Mouse (Mus musculus): ENCODE measurements around the gene Inpp5b. TPM values are rescaled to one million over a fixed set of nuclear protein-coding genes. Genes with fewer than 3 reads are reported as not detected.

Gene Inpp5b
- polyA plus RNA-seq, 1 experiment from 2014 or later = 34.0 TPM

GRCm38 (mm10) chr4:124738013-124738412 is 3.6 kb upstream of the Inpp5b start:
- H3K4me3 ChIP-seq (ENCODE audit: low read depth, low read length) = no peak overlapping the region
- no peak for DNase-seq
- H3K9me3 ChIP-seq (ENCODE audit: low read depth, low read length) = no peaks in the 10 kb centered on the region
- ATAC-seq (ENCODE audit: insufficient read depth) = no peak
- no peaks in the 10 kb centered on the region for H3K27me3 ChIP-seq (ENCODE audit: insufficient read depth, low read length)
- H3K4me1 ChIP-seq (ENCODE audit: insufficient read depth) = no peaks in the 10 kb centered on the region
- WGBS = 50% methylated on average over 4 of the region's 4 CpGs
- H3K9ac ChIP-seq = no peak overlapping the region
- TF ChIP-seq CTCF (IDR thresholded peaks at IDR 0.05; ENCODE audit: low read depth) = no peak
- H3K27ac ChIP-seq (ENCODE audit: low read depth) = no peak overlapping the region
- no peak overlapping the region for H3K4me2 ChIP-seq
- peaks cover 7% of the 10 kb centered on the region for H3K36me3 ChIP-seq (ENCODE audit: insufficient read depth)

DNA sequence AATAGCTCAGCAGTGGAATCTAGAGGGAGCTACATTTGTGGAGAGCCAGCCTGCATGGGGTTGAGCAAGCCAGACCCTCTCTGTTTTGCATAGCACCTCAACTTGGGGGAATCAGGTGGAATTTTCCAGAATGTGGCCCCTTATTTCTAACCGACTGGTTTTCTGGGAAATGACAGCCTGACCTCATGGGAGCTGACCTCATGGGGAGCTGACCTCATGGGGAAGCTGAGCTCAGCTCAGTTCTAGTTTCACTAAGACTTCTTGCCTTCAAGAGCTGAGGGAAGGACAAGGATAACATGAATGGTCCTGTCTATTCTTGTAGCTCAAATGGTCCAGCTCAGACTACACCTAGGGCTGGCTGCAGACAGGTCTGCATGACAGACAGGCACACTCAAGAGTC is 2.9 kb upstream of the Inpp5b start:
- ATAC-seq (ENCODE audit: insufficient read depth) (no peak), DNase-seq (no peak)
- Histone ChIP-seq H3K27me3 (ENCODE audit: insufficient read depth, low read length) (no peaks in the 10 kb centered on the region), H3K27ac (ENCODE audit: low read depth) (no peak overlapping the region), H3K4me3 (ENCODE audit: low read depth, low read length) (no peak overlapping the region), H3K36me3 (ENCODE audit: insufficient read depth) (peaks cover under 1% of the 10 kb centered on the region; the same call in 1 of the 2 replicates), H3K9ac (no peak overlapping the region), H3K4me1 (ENCODE audit: insufficient read depth) (no peaks in the 10 kb centered on the region), H3K4me2 (no peak overlapping the region), H3K9me3 (ENCODE audit: low read depth, low read length) (no peaks in the 10 kb centered on the region)
- WGBS = 63% methylated on average over 1 of the region's 1 CpGs
- TF ChIP-seq CTCF (IDR thresholded peaks at IDR 0.05; ENCODE audit: low read depth) = no peak

DNA sequence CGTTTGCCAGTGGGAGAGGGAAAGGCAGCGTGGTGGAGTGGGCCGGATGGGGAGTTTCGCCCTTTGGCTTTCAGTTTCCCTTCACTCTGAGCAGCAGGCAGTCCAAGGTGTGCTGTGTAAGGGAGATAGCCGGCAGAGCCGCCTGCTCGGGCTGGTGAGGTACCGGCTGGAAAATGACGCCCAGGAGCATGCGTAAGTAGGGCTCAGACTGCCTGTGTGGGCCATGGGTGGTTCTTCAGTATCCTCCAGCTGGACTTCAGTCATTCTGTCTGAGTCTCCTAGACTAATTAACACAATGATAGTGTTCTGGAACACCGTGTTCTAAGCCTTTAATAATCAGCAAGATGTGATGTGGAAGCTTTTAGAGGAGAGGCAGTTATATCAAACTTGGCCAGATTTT is 1.2 kb downstream of the Inpp5b start:
- H3K9ac ChIP-seq = no peak overlapping the region
- no peak overlapping the region for H3K4me3 ChIP-seq (ENCODE audit: low read depth, low read length)
- H3K36me3 ChIP-seq (ENCODE audit: insufficient read depth) = 0 out of 2 replicates have a peak, but pooled peaks cover 4% of the 10 kb centered on the region
- ATAC-seq (ENCODE audit: insufficient read depth) (no peak), DNase-seq (no peak)
- H3K4me2 ChIP-seq = peak overlapping the region; percentile 71
- no peak overlapping the region for H3K27ac ChIP-seq (ENCODE audit: low read depth)
- no peaks in the 10 kb centered on the region for H3K27me3 ChIP-seq (ENCODE audit: insufficient read depth, low read length)
- H3K4me1 ChIP-seq (ENCODE audit: insufficient read depth) = no peaks in the 10 kb centered on the region
- 82% methylated on average over 11 of the region's 11 CpGs for WGBS
- H3K9me3 ChIP-seq (ENCODE audit: low read depth, low read length) = no peaks in the 10 kb centered on the region
- TF ChIP-seq CTCF (IDR thresholded peaks at IDR 0.05; ENCODE audit: low read depth) = no peak

GRCm38 (mm10) chr4:124746577-124746976 is 4.9 kb downstream of the Inpp5b start:
- no peak for TF ChIP-seq CTCF (IDR thresholded peaks at IDR 0.05; ENCODE audit: low read depth)
- H3K4me2 ChIP-seq = no peak overlapping the region
- 0 out of 2 replicates have a peak, but pooled peaks cover 8% of the 10 kb centered on the region for H3K36me3 ChIP-seq (ENCODE audit: insufficient read depth)
- no peak for ATAC-seq (ENCODE audit: insufficient read depth)
- H3K4me1 ChIP-seq (ENCODE audit: insufficient read depth) = no peaks in the 10 kb centered on the region
- no peak overlapping the region for H3K9ac ChIP-seq
- 58% methylated on average over 7 of the region's 7 CpGs for WGBS
- DNase-seq = no peak
- H3K27ac ChIP-seq (ENCODE audit: low read depth) = no peak overlapping the region
- H3K27me3 ChIP-seq (ENCODE audit: insufficient read depth, low read length) = no peaks in the 10 kb centered on the region
- H3K9me3 ChIP-seq (ENCODE audit: low read depth, low read length) = no peaks in the 10 kb centered on the region
- H3K4me3 ChIP-seq (ENCODE audit: low read depth, low read length) = no peak overlapping the region

- ATAC-seq (ENCODE audit: insufficient read depth) = no peak
- H3K36me3 ChIP-seq (ENCODE audit: insufficient read depth) = 0 out of 2 replicates have a peak, but pooled peaks cover 8% of the 10 kb centered on the region
- H3K9ac ChIP-seq = no peak overlapping the region
- no peak overlapping the region for H3K27ac ChIP-seq (ENCODE audit: low read depth)
- H3K4me1 ChIP-seq (ENCODE audit: insufficient read depth) = peaks cover 8% of the 10 kb centered on the region
- H3K27me3 ChIP-seq (ENCODE audit: insufficient read depth, low read length) = no peaks in the 10 kb centered on the region
- no peak overlapping the region for H3K4me3 ChIP-seq (ENCODE audit: low read depth, low read length)
- H3K9me3 ChIP-seq (ENCODE audit: low read depth, low read length) = no peaks in the 10 kb centered on the region
- no peak overlapping the region for H3K4me2 ChIP-seq
- DNase-seq = no peak
- no peak for TF ChIP-seq CTCF (IDR thresholded peaks at IDR 0.05; ENCODE audit: low read depth)
- 45% methylated on average over 4 of the region's 4 CpGs for WGBS
Measured at GRCm38 (mm10) chr4:124747851-124748250, 6.2 kb downstream of the Inpp5b start.

DNA sequence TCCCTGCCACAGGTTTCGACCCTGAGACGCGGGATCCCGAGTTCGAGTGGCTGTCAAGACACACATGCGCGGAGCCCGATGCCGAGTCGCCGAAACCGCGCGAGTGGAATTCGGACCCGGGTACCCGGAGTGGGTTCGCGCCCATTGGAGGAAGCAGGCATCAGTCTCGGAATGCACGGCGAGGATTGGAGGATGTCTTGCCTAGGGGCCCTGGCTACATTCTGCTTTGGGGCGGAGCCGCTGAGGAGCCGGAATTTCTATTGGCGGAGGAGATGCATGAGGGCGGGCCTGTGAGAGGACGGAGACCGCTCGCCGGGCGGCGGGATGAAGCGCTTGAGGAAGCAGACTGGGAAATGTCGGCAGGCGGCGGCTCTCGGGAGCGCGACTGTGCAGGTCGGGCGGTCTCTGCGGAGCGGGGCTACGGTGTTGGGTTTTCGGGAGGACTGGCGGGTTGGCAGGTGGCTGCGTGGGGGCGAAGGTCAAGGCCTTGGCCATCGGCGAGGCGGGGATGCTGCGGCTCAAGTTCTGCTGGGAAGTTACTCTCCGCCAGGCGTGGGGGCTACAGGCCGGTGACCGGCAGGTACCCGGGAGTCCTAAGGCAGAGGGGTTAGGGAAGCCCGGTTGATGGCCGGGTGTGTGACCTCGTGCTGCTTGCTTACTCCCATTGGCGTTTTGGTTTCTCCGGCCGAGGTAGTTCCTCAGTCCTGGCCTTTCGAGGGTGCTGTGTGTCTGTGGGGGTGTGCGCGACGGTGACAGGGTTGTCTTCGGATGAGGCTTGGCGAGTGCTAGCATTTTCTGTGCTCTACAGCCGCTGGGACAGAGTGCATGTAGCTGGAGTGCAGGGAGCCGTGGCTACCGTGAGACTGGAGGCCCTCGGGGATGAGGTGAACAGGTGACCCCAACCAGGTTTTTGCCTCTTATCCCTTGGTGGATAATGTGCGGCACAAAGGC is 9.9 kb downstream of the Inpp5b start:
- ATAC-seq (ENCODE audit: insufficient read depth) (peak; percentile 100), DNase-seq (peak; percentile 99)
- Histone ChIP-seq H3K27ac (ENCODE audit: low read depth) (no peak overlapping the region), H3K36me3 (ENCODE audit: insufficient read depth) (0 out of 2 replicates have a peak, but pooled peaks cover 8% of the 10 kb centered on the region), H3K27me3 (ENCODE audit: insufficient read depth, low read length) (no peaks in the 10 kb centered on the region), H3K9ac (peak overlapping the region; percentile 73), H3K4me1 (ENCODE audit: insufficient read depth) (peaks cover 8% of the 10 kb centered on the region), H3K4me3 (ENCODE audit: low read depth, low read length) (peak overlapping the region; percentile 79), H3K4me2 (peak overlapping the region; percentile 96), H3K9me3 (ENCODE audit: low read depth, low read length) (no peaks in the 10 kb centered on the region)
- TF ChIP-seq CTCF (IDR thresholded peaks at IDR 0.05; ENCODE audit: low read depth) = no peak
- WGBS = under 1% methylated on average over 75 of the region's 75 CpGs

Measured in lung, embryonic 14.5 days (tissue).